Mouse (Mus musculus) C2C12 (cell line): ENCODE data around the gene Zkscan6.

Source experiments
- CEBPB ChIP-seq: IDR thresholded peaks from one replicate; pipeline ENCODE4 v1.6.1; 2011; ENCODE audit warnings: low read depth, mild to moderate bottlenecking, control low read depth, moderate library complexity
- CTCF ChIP-seq: IDR thresholded peaks from one replicate; pipeline ENCODE4 v1.5.1; 2011; ENCODE audit not compliant: control insufficient read depth, insufficient read depth, insufficient read length
- MAX ChIP-seq: IDR thresholded peaks from one replicate; pipeline ENCODE4 v1.6.1; 2011; ENCODE audit warnings: mild to moderate bottlenecking, control low read depth
- USF1 ChIP-seq: IDR thresholded peaks from one replicate; pipeline ENCODE4 v1.6.1; 2011; ENCODE audit warnings: low read depth, mild to moderate bottlenecking, control low read depth, moderate library complexity

DNA sequence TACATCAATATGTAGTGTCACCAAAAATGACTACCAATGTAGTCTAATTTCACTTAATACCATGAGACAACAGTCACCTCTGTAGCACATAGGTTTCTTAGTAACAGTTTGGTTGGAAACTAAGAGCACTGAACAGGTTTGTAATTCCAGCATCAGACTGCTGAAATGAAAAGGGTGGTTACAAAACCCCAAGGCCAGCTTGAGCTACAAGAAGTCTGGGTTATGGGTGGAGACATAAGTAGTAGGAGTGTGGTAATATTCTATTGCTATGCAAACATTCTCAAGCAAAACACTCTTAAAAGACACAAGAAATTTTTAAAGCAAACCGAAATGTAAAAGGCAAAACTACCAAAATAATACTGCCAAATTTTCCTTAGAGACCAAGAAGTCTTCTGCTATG is 35.4 kb upstream of the Zkscan6 start:
- TF ChIP-seq CTCF, result no peak
- no peak for TF ChIP-seq MAX
- no peak for TF ChIP-seq USF1
- TF ChIP-seq CEBPB, result no peak
